Mouse (Mus musculus) G1E (cell line): ENCODE results near the gene Wrb.

Experiments
- CTCF ChIP-seq: IDR thresholded peaks from 2 replicates; pipeline ENCODE4 v1.5.1; 2012; ENCODE audit warnings: low read depth, low read length, inconsistent platforms, mixed read lengths
- GATA1 ChIP-seq: IDR thresholded peaks from 2 replicates; pipeline ENCODE4 v1.6.1; 2012; ENCODE audit warnings: borderline replicate concordance, low read length, inconsistent platforms, mixed read lengths
- GATA2 ChIP-seq: IDR thresholded peaks from 2 replicates; pipeline ENCODE4 v1.6.1; 2012; ENCODE audit warnings: low read depth, low read length, inconsistent platforms, borderline replicate concordance
- POLR2AphosphoS5 ChIP-seq: IDR thresholded peaks from 2 replicates; pipeline ENCODE4 v1.6.1; 2012; ENCODE audit warnings: low read depth, low read length, inconsistent platforms; ENCODE audit not compliant: insufficient replicate concordance
- TAL1 ChIP-seq: conservative IDR thresholded peaks from 2 replicates; pipeline ENCODE4 v1.6.1; 2012; ENCODE audit warnings: low read depth, low read length, inconsistent platforms, mixed read lengths

- no peak for TF ChIP-seq CTCF
- no peak for TF ChIP-seq TAL1
- no peak for TF ChIP-seq GATA1
- no peak for TF ChIP-seq GATA2
- TF ChIP-seq POLR2AphosphoS5 = no peak
Observed at GRCm38 (mm10) chr16:96158511-96159080, 13.4 kb downstream of the Wrb start.
